Mouse (Mus musculus): ENCODE results near the gene Pipox.

Gene Pipox

GRCm38 (mm10) chr11:77908468-77908867 is 14.6 kb upstream of the Pipox start:
- no peak for DNase-seq (ENCODE audit: low read depth, low spot score)

GRCm38 (mm10) chr11:77906747-77907174 is 12.9 kb upstream of the Pipox start:
- no peak for DNase-seq (ENCODE audit: low read depth, low spot score)

- no peak for DNase-seq (ENCODE audit: low read depth, low spot score)
Measured at GRCm38 (mm10) chr11:77906097-77906687, 12.3 kb upstream of the Pipox start.

GRCm38 (mm10) chr11:77904707-77905106 is 10.8 kb upstream of the Pipox start:
- no peak for DNase-seq (ENCODE audit: low read depth, low spot score)

GRCm38 (mm10) chr11:77903761-77904160 is 9.9 kb upstream of the Pipox start:
- no peak for DNase-seq (ENCODE audit: low read depth, low spot score)

GRCm38 (mm10) chr11:77901775-77902355 is 8.0 kb upstream of the Pipox start:
- DNase-seq (ENCODE audit: low read depth, low spot score): no peak

GRCm38 (mm10) chr11:77901366-77901765 is 7.5 kb upstream of the Pipox start:
- no peak for DNase-seq (ENCODE audit: low read depth, low spot score)

- no peak for DNase-seq (ENCODE audit: low read depth, low spot score)
Measured at GRCm38 (mm10) chr11:77900696-77901095, 6.8 kb upstream of the Pipox start.

GRCm38 (mm10) chr11:77900187-77900586 is 6.3 kb upstream of the Pipox start:
- no peak for DNase-seq (ENCODE audit: low read depth, low spot score)

- no peak for DNase-seq (ENCODE audit: low read depth, low spot score)
Measured at GRCm38 (mm10) chr11:77896820-77897805, 3.2 kb upstream of the Pipox start.

- no peak for DNase-seq (ENCODE audit: low read depth, low spot score)
Measured at GRCm38 (mm10) chr11:77896480-77896819, 2.6 kb upstream of the Pipox start.

GRCm38 (mm10) chr11:77896011-77896410 is 2.1 kb upstream of the Pipox start:
- no peak for DNase-seq (ENCODE audit: low read depth, low spot score)

- DNase-seq (ENCODE audit: low read depth, low spot score): no peak
Measured at GRCm38 (mm10) chr11:77894967-77895366, 1.1 kb upstream of the Pipox start.

- no peak for DNase-seq (ENCODE audit: low read depth, low spot score)
Measured at GRCm38 (mm10) chr11:77893283-77893682, 613 bp downstream of the Pipox start.

GRCm38 (mm10) chr11:77892883-77893282 is 1.0 kb downstream of the Pipox start:
- DNase-seq (ENCODE audit: low read depth, low spot score): no peak

GRCm38 (mm10) chr11:77890648-77891258 is 3.1 kb downstream of the Pipox start:
- DNase-seq (ENCODE audit: low read depth, low spot score): no peak

- DNase-seq (ENCODE audit: low read depth, low spot score): no peak
Measured at GRCm38 (mm10) chr11:77889484-77889883, 4.4 kb downstream of the Pipox start.

- no peak for DNase-seq (ENCODE audit: low read depth, low spot score)
Measured at GRCm38 (mm10) chr11:77888846-77889245, 5.0 kb downstream of the Pipox start.

GRCm38 (mm10) chr11:77887373-77887960 is 6.4 kb downstream of the Pipox start:
- peak; percentile 80 for DNase-seq (ENCODE audit: low read depth, low spot score)

- DNase-seq (ENCODE audit: low read depth, low spot score): no peak
Measured at GRCm38 (mm10) chr11:77885246-77885575, 8.7 kb downstream of the Pipox start.

GRCm38 (mm10) chr11:77884524-77885245 is 9.2 kb downstream of the Pipox start:
- DNase-seq (ENCODE audit: low read depth, low spot score): no peak
